Mouse (Mus musculus) kidney, embryonic 14.5 days (tissue): ENCODE data around the gene Mss51. TPM values are rescaled to one million over a fixed set of nuclear protein-coding genes. Genes with fewer than 3 reads are reported as not detected.

Experiments used
- ATAC-seq: fragments of 200-750 bp; cut with Nextera tagmentation; 2 replicates; pipeline ENCODE4 v1.8.0; 2017; ENCODE audit warnings: moderate number of reproducible peaks, mild to moderate bottlenecking, moderate TSS enrichment, moderate library complexity; ENCODE audit not compliant: low FRiP score, low TSS enrichment
- H3K27ac ChIP-seq: fragments of 300-500 bp; sonication (generic); 2 replicates; pipeline ENCODE4 v1.5.1; 2014; ENCODE audit warnings: low read depth, mild to moderate bottlenecking, low read length, moderate library complexity, mixed read lengths
- H3K27me3 ChIP-seq: fragments of 300-500 bp; sonication (generic); 2 replicates; pipeline ENCODE4 v1.6.1; 2014; ENCODE audit warnings: mild to moderate bottlenecking, low read length; ENCODE audit not compliant: control insufficient read depth, insufficient read depth
- H3K36me3 ChIP-seq: fragments of 300-500 bp; sonication (generic); 2 replicates; pipeline ENCODE4 v1.6.1; 2014; ENCODE audit warnings: low read length, mixed read lengths; ENCODE audit not compliant: control insufficient read depth, insufficient read depth
- H3K4me1 ChIP-seq: fragments of 300-500 bp; sonication (generic); 2 replicates; pipeline ENCODE4 v1.6.1; 2014; ENCODE audit warnings: low read length, mixed read lengths; ENCODE audit not compliant: control insufficient read depth, insufficient read depth
- H3K4me2 ChIP-seq: fragments of 300-500 bp; sonication (generic); replicated peaks from 2 replicates; pipeline ENCODE4 v1.6.1; 2014; ENCODE audit warnings: low read depth, mild to moderate bottlenecking, low read length
- H3K4me3 ChIP-seq: fragments of 300-500 bp; sonication (generic); 2 replicates; pipeline ENCODE4 v1.5.1; 2014; ENCODE audit warnings: mild to moderate bottlenecking, low read length
- H3K9ac ChIP-seq: fragments of 300-500 bp; sonication (generic); 2 replicates; pipeline ENCODE4 v1.6.1; 2014; ENCODE audit warnings: low read depth, mild to moderate bottlenecking, low read length, moderate library complexity
- H3K9me3 ChIP-seq: fragments of 300-500 bp; sonication (generic); 2 replicates; pipeline ENCODE4 v1.6.1; 2016; ENCODE audit warnings: low read length; ENCODE audit not compliant: control insufficient read depth
- WGBS: fragments of 180-500 bp; shearing (Covaris S2); extraction: QIAGEN DNeasy Blood & Tissue Kit; methylation state at CpG from one replicate; pipeline ENCODE4 v1.1.7; 2014; 5-methylcytosine and 5-hydroxymethylcytosine counted together
- polyA plus RNA-seq: library from polyadenylated mRNA; unstranded; fragments of >200 nt; fragmentation: Nextera tagmentation; extraction: Ambion mirVana; gene quantifications from 2 replicates; pipeline ENCODE4 v1.2.1, GENCODE M21; 2014

Mss51 gene
- polyA plus RNA-seq, 1 experiment from 2014 or later = 2.0 TPM

GRCm38 (mm10) chr14:20499982-20500381 is 3.3 kb upstream of the Mss51 start:
- ATAC-seq = no peak
- Histone ChIP-seq H3K27ac (no peak overlapping the region), H3K4me2 (no peak overlapping the region), H3K9ac (no peak overlapping the region), H3K36me3 (peaks cover 42% of the 10 kb centered on the region), H3K4me3 (no peak overlapping the region), H3K9me3 (no peaks in the 10 kb centered on the region), H3K4me1 (no peaks in the 10 kb centered on the region), H3K27me3 (no peaks in the 10 kb centered on the region)
- 97% methylated on average over 3 of the region's 3 CpGs for WGBS

- Histone ChIP-seq H3K4me3 (no peak overlapping the region), H3K27me3 (no peaks in the 10 kb centered on the region), H3K4me1 (no peaks in the 10 kb centered on the region), H3K4me2 (no peak overlapping the region), H3K9me3 (no peaks in the 10 kb centered on the region), H3K9ac (no peak overlapping the region), H3K36me3 (peaks cover 8% of the 10 kb centered on the region; the same call in 1 of the 2 replicates), H3K27ac (no peak overlapping the region)
- 94% methylated on average over 5 of the region's 5 CpGs for WGBS
- no peak for ATAC-seq
These were observed 10.7 kb downstream of the Mss51 start for GRCm38 (mm10) chr14:20486031-20486430.

GRCm38 (mm10) chr14:20482051-20482751 is 14.5 kb downstream of the Mss51 start:
- Histone ChIP-seq H3K27me3 (no peaks in the 10 kb centered on the region), H3K27ac (no peak overlapping the region), H3K4me1 (peaks cover 12% of the 10 kb centered on the region; the same call in 1 of the 2 replicates), H3K4me2 (no peak overlapping the region), H3K36me3 (0 out of 2 replicates have a peak, but pooled peaks cover 5% of the 10 kb centered on the region), H3K9me3 (no peaks in the 10 kb centered on the region), H3K9ac (no peak overlapping the region), H3K4me3 (no peak overlapping the region)
- ATAC-seq = no peak
- 89% methylated on average over 7 of the region's 7 CpGs for WGBS

GRCm38 (mm10) chr14:20481211-20481610 is 15.5 kb downstream of the Mss51 start:
- Histone ChIP-seq H3K4me1 (peaks cover 12% of the 10 kb centered on the region; the same call in 1 of the 2 replicates), H3K4me2 (no peak overlapping the region), H3K27me3 (no peaks in the 10 kb centered on the region), H3K4me3 (no peak overlapping the region), H3K9ac (no peak overlapping the region), H3K36me3 (0 out of 2 replicates have a peak, but pooled peaks cover 5% of the 10 kb centered on the region), H3K27ac (no peak overlapping the region), H3K9me3 (no peaks in the 10 kb centered on the region)
- ATAC-seq = 0 out of 2 replicates have a peak, but pooled peaks have one; percentile 33
- WGBS = 15% methylated on average over 5 of the region's 5 CpGs

- peak; percentile 25 for ATAC-seq
- H3K36me3 ChIP-seq = 0 out of 2 replicates have a peak, but pooled peaks cover 3% of the 10 kb centered on the region
- H3K27ac ChIP-seq = no peak overlapping the region
- 57% methylated on average over 1 of the region's 1 CpGs for WGBS
- no peaks in the 10 kb centered on the region for H3K27me3 ChIP-seq
- peak overlapping the region; percentile 79 for H3K4me3 ChIP-seq
- H3K9ac ChIP-seq = no peak overlapping the region
- peaks cover 12% of the 10 kb centered on the region; the same call in 1 of the 2 replicates for H3K4me1 ChIP-seq
- H3K9me3 ChIP-seq = no peaks in the 10 kb centered on the region
- H3K4me2 ChIP-seq = peak overlapping the region; percentile 72
These were observed 16.5 kb downstream of the Mss51 start for GRCm38 (mm10) chr14:20480195-20480579.

GRCm38 (mm10) chr14:20479291-20480194 is 17.2 kb downstream of the Mss51 start, which contains the start of gene Anxa7:
Gene Anxa7 (minus strand): TSS chr14:20480133.
- Histone ChIP-seq H3K27ac (no peak within 1 kb of the TSS), H3K4me2 (peak within 1 kb of the TSS; percentile 72)

GRCm38 (mm10) chr14:20478801-20479200 is 17.9 kb downstream of the Mss51 start:
- Histone ChIP-seq H3K4me3 (peak overlapping the region; percentile 79), H3K9me3 (no peaks in the 10 kb centered on the region), H3K36me3 (0 out of 2 replicates have a peak, but pooled peaks cover 3% of the 10 kb centered on the region), H3K27ac (no peak overlapping the region), H3K27me3 (no peaks in the 10 kb centered on the region), H3K4me1 (peaks cover 12% of the 10 kb centered on the region; the same call in 1 of the 2 replicates), H3K9ac (0 out of 2 replicates have a peak overlapping the region, but pooled peaks have one; percentile 75), H3K4me2 (peak overlapping the region; percentile 72)
- WGBS = 15% methylated on average over 7 of the region's 7 CpGs
- no peak for ATAC-seq

More at GRCm38 (mm10) chr14:20479291-20480194, 17.2 kb downstream of the Mss51 start, which contains the start of gene Anxa7:
- H3K9me3 ChIP-seq = no peaks in the 10 kb centered on the region
- ATAC-seq = peak; percentile 90
- 1% methylated on average over 48 of the region's 48 CpGs for WGBS
- peak within 1 kb of the TSS; percentile 75 for H3K9ac ChIP-seq
- 0 out of 2 replicates have a peak, but pooled peaks cover 3% of the 10 kb centered on the region for H3K36me3 ChIP-seq
- no peaks in the 10 kb centered on the region for H3K27me3 ChIP-seq
- H3K4me1 ChIP-seq = peaks cover 12% of the 10 kb centered on the region; the same call in 1 of the 2 replicates
- peak within 1 kb of the TSS; percentile 79 for H3K4me3 ChIP-seq

GRCm38 (mm10) chr14:20478385-20478784 is 18.3 kb downstream of the Mss51 start:
- peaks cover 12% of the 10 kb centered on the region; the same call in 1 of the 2 replicates for H3K4me1 ChIP-seq
- 0 out of 2 replicates have a peak, but pooled peaks cover 3% of the 10 kb centered on the region for H3K36me3 ChIP-seq
- H3K9ac ChIP-seq = no peak overlapping the region
- peak overlapping the region; percentile 79; the same call in 1 of the 2 replicates for H3K4me3 ChIP-seq
- WGBS = 43% methylated on average over 3 of the region's 3 CpGs
- no peaks in the 10 kb centered on the region for H3K27me3 ChIP-seq
- no peaks in the 10 kb centered on the region for H3K9me3 ChIP-seq
- ATAC-seq = no peak
- H3K27ac ChIP-seq = no peak overlapping the region
- peak overlapping the region; percentile 72 for H3K4me2 ChIP-seq
